In genomic region chr10:128378462-128378861, GRCm38 (mm10) we compare ENCODE assay signal across 8 mouse cellular contexts. TPM values are rescaled to one million over a fixed set of nuclear protein-coding genes. Genes with fewer than 3 reads are reported as not detected.
DNase-seq lines count a peak whose midpoint lies in the region; ATAC-seq and TF ChIP-seq lines count a peak whose summit lies in the region.

No protein-coding gene starts in this region.

- no peak for ATAC-seq in heart, embryonic 11.5 days (replicated peaks; ENCODE audit: insufficient number of reproducible peaks, low FRiP score, low TSS enrichment)
- ATAC-seq in forebrain, embryonic 16.5 days: no peak
- no peak for ATAC-seq in liver, postnatal 0 days
- no peak for ATAC-seq in inflammation-experienced regulatory T-cells, adult 6 months

- intact Hi-C loops in heart, postnatal 36 days (cut with DNase I): loop anchor here (5.0 kb wide), 1 partner anchor 41 kb away; the partner anchor contains the start of gene Cs

- no peak overlapping the region for H3K27ac ChIP-seq in heart, embryonic 11.5 days (ENCODE audit: low read depth, low read length)
- H3K27ac ChIP-seq in forebrain, embryonic 16.5 days (ENCODE audit: low read length): no peak overlapping the region; the same call in 1 of the 2 replicates
- H3K27ac ChIP-seq in liver, postnatal 0 days (ENCODE audit: low read depth): no peak overlapping the region; the same call in 1 of the 2 replicates

- peak overlapping the region; percentile 96; the same call in 1 of the 2 replicates for H3K4me3 ChIP-seq in heart, embryonic 11.5 days (ENCODE audit: low read depth, low read length)
- peak overlapping the region; percentile 95 for H3K4me3 ChIP-seq in forebrain, embryonic 16.5 days (replicated peaks; ENCODE audit: low read length)
- H3K4me3 ChIP-seq in liver, postnatal 0 days (ENCODE audit: low read depth, low read length): no peak overlapping the region

- H3K4me1 ChIP-seq in heart, embryonic 11.5 days (ENCODE audit: control insufficient read depth, insufficient read depth, low read length): peaks cover 14% of the 10 kb centered on the region
- H3K4me1 ChIP-seq in forebrain, embryonic 16.5 days (replicated peaks; ENCODE audit: control insufficient read depth, insufficient read depth, low read length): peaks cover 24% of the 10 kb centered on the region
- peaks cover 19% of the 10 kb centered on the region for H3K4me1 ChIP-seq in liver, postnatal 0 days (ENCODE audit: insufficient read depth)

- peaks cover 27% of the 10 kb centered on the region for H3K36me3 ChIP-seq in heart, embryonic 11.5 days (ENCODE audit: control insufficient read depth, insufficient read depth, low read length)
- H3K36me3 ChIP-seq in forebrain, embryonic 16.5 days (ENCODE audit: control insufficient read depth, insufficient read depth): peaks cover 30% of the 10 kb centered on the region
- H3K36me3 ChIP-seq in liver, postnatal 0 days (replicated peaks; ENCODE audit: insufficient read depth, low read length): peaks cover 36% of the 10 kb centered on the region

- TF ChIP-seq CTCF in liver, postnatal 0 days (IDR thresholded peaks at IDR 0.05; ENCODE audit: low read depth): no peak

- no peak for DNase-seq in heart, postnatal 36 days
- peak; percentile 81 for DNase-seq in MN1 (ENCODE audit: low spot score)
- DNase-seq in liver, postnatal 0 days: no peak
- no peak for DNase-seq in retina, embryonic 14.5 days (ENCODE audit: low spot score)
- no peak for DNase-seq in right cerebral cortex, postnatal 14 days

- no peaks in the 10 kb centered on the region for H3K9me3 ChIP-seq in heart, embryonic 11.5 days (replicated peaks; ENCODE audit: control insufficient read depth, low read length)
- no peaks in the 10 kb centered on the region for H3K9me3 ChIP-seq in forebrain, embryonic 16.5 days (ENCODE audit: control insufficient read depth, low read length)
- no peaks in the 10 kb centered on the region for H3K9me3 ChIP-seq in liver, postnatal 0 days (ENCODE audit: low read length)

- no peak for TF ChIP-seq EP300 in liver, postnatal 0 days (IDR thresholded peaks at IDR 0.05; ENCODE audit: low read depth)

- 71% methylated on average over 3 of the region's 3 CpGs for WGBS in heart, embryonic 11.5 days (ENCODE audit: insufficient replicate concordance)
- WGBS in forebrain, embryonic 16.5 days: 36% methylated on average over 3 of the region's 3 CpGs
- WGBS in liver, postnatal 0 days (ENCODE audit: insufficient replicate concordance): 73% methylated on average over 3 of the region's 3 CpGs

- H3K27me3 ChIP-seq in heart, embryonic 11.5 days (ENCODE audit: control insufficient read depth, insufficient read depth, low read length): no peaks in the 10 kb centered on the region
- H3K27me3 ChIP-seq in forebrain, embryonic 16.5 days (replicated peaks; ENCODE audit: control insufficient read depth, insufficient read depth, low read length): no peaks in the 10 kb centered on the region
- H3K27me3 ChIP-seq in liver, postnatal 0 days (ENCODE audit: insufficient read depth, low read length): no peaks in the 10 kb centered on the region

- H3K9ac ChIP-seq in heart, embryonic 11.5 days (ENCODE audit: low read depth, low read length): peak overlapping the region; percentile 99; the same call in 1 of the 2 replicates
- H3K9ac ChIP-seq in forebrain, embryonic 16.5 days (replicated peaks; ENCODE audit: low read depth, low read length): no peak overlapping the region; the same call in 1 of the 2 replicates
- peak overlapping the region; percentile 97; the same call in 1 of the 2 replicates for H3K9ac ChIP-seq in liver, postnatal 0 days (replicated peaks)

- H3K4me2 ChIP-seq in heart, embryonic 11.5 days: peak overlapping the region; percentile 90
- H3K4me2 ChIP-seq in forebrain, embryonic 16.5 days (ENCODE audit: low read length): peak overlapping the region; percentile 82
- no peak overlapping the region; the same call in 1 of the 2 replicates for H3K4me2 ChIP-seq in liver, postnatal 0 days (ENCODE audit: low read depth, low read length)

RNA-seq across cellular contexts. Expression of gene Ankrd52, which starts 1.5 kb away (rescaled TPM):
- polyA plus RNA-seq in heart, embryonic 11.5 days (2014; fragmentation: Nextera tagmentation; extraction: Ambion mirVana): 9.3 and 11.7 TPM in 2 replicates
- total RNA-seq in heart, postnatal 36 days (2021): 10 to 100 TPM; 41.2 to 43.2 TPM
- polyA plus RNA-seq in forebrain, embryonic 16.5 days (2015; fragmentation: Nextera tagmentation; extraction: Ambion mirVana): 11.3 and 13.2 TPM in 2 replicates
- polyA plus RNA-seq in liver, postnatal 0 days (2015; fragmentation: Nextera tagmentation; extraction: Ambion mirVana): 2.0 and 2.7 TPM in 2 replicates
- 1 to 10 TPM; 1.7 to 6.7 (median 3.6) TPM for polyA plus RNA-seq in inflammation-experienced regulatory T-cells, adult 6 months (2017; shearing (Covaris generic))

RNA-seq across cellular contexts. Expression of gene Coq10a, which starts 9.7 kb away (rescaled TPM):
- polyA plus RNA-seq in heart, embryonic 11.5 days (2014; fragmentation: Nextera tagmentation; extraction: Ambion mirVana): 12.6 and 14.0 TPM in 2 replicates
- 100 to 1,000 TPM; 304 to 339 TPM for total RNA-seq in heart, postnatal 36 days (2021)
- polyA plus RNA-seq in forebrain, embryonic 16.5 days (2015; fragmentation: Nextera tagmentation; extraction: Ambion mirVana): 32.2 and 32.7 TPM in 2 replicates
- polyA plus RNA-seq in liver, postnatal 0 days (2015; fragmentation: Nextera tagmentation; extraction: Ambion mirVana): 8.5 and 11.2 TPM in 2 replicates
- polyA plus RNA-seq in inflammation-experienced regulatory T-cells, adult 6 months (2017; shearing (Covaris generic)): 10 to 100 TPM; 12.8 to 19.9 (median 17.3) TPM

RNA-seq across cellular contexts. Expression of gene Slc39a5, which starts 22.6 kb away (rescaled TPM):
- polyA plus RNA-seq in heart, embryonic 11.5 days (2014; fragmentation: Nextera tagmentation; extraction: Ambion mirVana): 0.52 TPM in 1 of 2 replicates, not detected in the other
- total RNA-seq in heart, postnatal 36 days (2021): not detected
- 0.10 and 0.25 TPM in 2 replicates for polyA plus RNA-seq in forebrain, embryonic 16.5 days (2015; fragmentation: Nextera tagmentation; extraction: Ambion mirVana)
- 59.0 and 64.1 TPM in 2 replicates for polyA plus RNA-seq in liver, postnatal 0 days (2015; fragmentation: Nextera tagmentation; extraction: Ambion mirVana)
- not detected for polyA plus RNA-seq in inflammation-experienced regulatory T-cells, adult 6 months (2017; shearing (Covaris generic))

RNA-seq across cellular contexts. Expression of gene Nabp2, which starts 32.8 kb away (rescaled TPM):
- 61.6 and 70.8 TPM in 2 replicates for polyA plus RNA-seq in heart, embryonic 11.5 days (2014; fragmentation: Nextera tagmentation; extraction: Ambion mirVana)
- 10 to 100 TPM; 44.6 to 49.6 TPM for total RNA-seq in heart, postnatal 36 days (2021)
- polyA plus RNA-seq in forebrain, embryonic 16.5 days (2015; fragmentation: Nextera tagmentation; extraction: Ambion mirVana): 139 and 147 TPM in 2 replicates
- polyA plus RNA-seq in liver, postnatal 0 days (2015; fragmentation: Nextera tagmentation; extraction: Ambion mirVana): 33.7 and 33.8 TPM in 2 replicates
- 10 to 100 TPM; 68.8 to 87.0 (median 73.8) TPM for polyA plus RNA-seq in inflammation-experienced regulatory T-cells, adult 6 months (2017; shearing (Covaris generic))

RNA-seq across cellular contexts. Expression of gene Rnf41, which starts 33.0 kb away (rescaled TPM):
- polyA plus RNA-seq in heart, embryonic 11.5 days (2014; fragmentation: Nextera tagmentation; extraction: Ambion mirVana): 24.5 and 24.8 TPM in 2 replicates
- total RNA-seq in heart, postnatal 36 days (2021): 10 to 100 TPM; 16.3 to 18.3 TPM
- polyA plus RNA-seq in forebrain, embryonic 16.5 days (2015; fragmentation: Nextera tagmentation; extraction: Ambion mirVana): 121 and 122 TPM in 2 replicates
- 7.2 and 7.3 TPM in 2 replicates for polyA plus RNA-seq in liver, postnatal 0 days (2015; fragmentation: Nextera tagmentation; extraction: Ambion mirVana)
- 10 to 100 TPM; 25.2 to 42.2 (median 37.9) TPM for polyA plus RNA-seq in inflammation-experienced regulatory T-cells, adult 6 months (2017; shearing (Covaris generic))

Comparison
In these comparisons a context has a peak if more than half of its experiments do, and no peak if none do; other contexts are left out.
1. RNA of gene Slc39a5, which starts 22.6 kb away (polyA plus RNA-seq): 59.0 to 64.1 TPM in liver, postnatal 0 days; 0.52 TPM in heart, embryonic 11.5 days, 0.10 to 0.25 TPM in forebrain, embryonic 16.5 days and not detected in inflammation-experienced regulatory T-cells, adult 6 months; every median in the first group is over 10 times any median in the second.